Comparison of ENCODE assay signal across 8 mouse cellular contexts in genomic region chr1:98179030-98179429, GRCm38 (mm10).
DNase-seq lines count a peak whose midpoint lies in the region; ATAC-seq and TF ChIP-seq lines count a peak whose summit lies in the region.

No protein-coding gene starts in this region.

- H3K27me3 ChIP-seq in heart, adult 2 months (ENCODE audit: control insufficient read depth, insufficient read depth, low read length) = no peaks in the 10 kb centered on the region
- no peaks in the 10 kb centered on the region for H3K27me3 ChIP-seq in heart, embryonic 11.5 days (ENCODE audit: control insufficient read depth, insufficient read depth, low read length)
- no peaks in the 10 kb centered on the region for H3K27me3 ChIP-seq in embryonic facial prominence, embryonic 11.5 days (ENCODE audit: control insufficient read depth, insufficient read depth, low read length)
- H3K27me3 ChIP-seq in intestine, postnatal 0 days (replicated peaks; ENCODE audit: control insufficient read depth, insufficient read depth, low read length) = 0 out of 2 replicates have a peak, but pooled peaks cover 4% of the 10 kb centered on the region
- H3K27me3 ChIP-seq in lung, postnatal 0 days (replicated peaks; ENCODE audit: insufficient read depth, low read length) = no peaks in the 10 kb centered on the region

- no peak overlapping the region for H3K9ac ChIP-seq in heart, adult 2 months (ENCODE audit: low read depth, low read length)
- H3K9ac ChIP-seq in heart, embryonic 11.5 days (ENCODE audit: low read depth, low read length) = no peak overlapping the region
- no peak overlapping the region for H3K9ac ChIP-seq in embryonic facial prominence, embryonic 11.5 days (replicated peaks; ENCODE audit: low read length)
- no peak overlapping the region for H3K9ac ChIP-seq in intestine, postnatal 0 days (ENCODE audit: low read depth, low read length)
- H3K9ac ChIP-seq in lung, postnatal 0 days (replicated peaks; ENCODE audit: low read depth) = no peak overlapping the region

- H3K27ac ChIP-seq in heart, adult 2 months = no peak overlapping the region
- no peak overlapping the region for H3K27ac ChIP-seq in heart, embryonic 11.5 days (ENCODE audit: low read depth, low read length)
- H3K27ac ChIP-seq in embryonic facial prominence, embryonic 11.5 days (replicated peaks; ENCODE audit: low read depth, low read length) = no peak overlapping the region
- no peak overlapping the region for H3K27ac ChIP-seq in intestine, postnatal 0 days (ENCODE audit: low read depth, low read length)
- H3K27ac ChIP-seq in lung, postnatal 0 days (ENCODE audit: low read length) = no peak overlapping the region

- no peaks in the 10 kb centered on the region for H3K79me2 ChIP-seq in heart, adult 2 months (replicated peaks; ENCODE audit: control insufficient read depth, insufficient read depth, low read length)

- 44% methylated on average over 1 of the region's 1 CpGs for WGBS in heart, adult 2 months
- WGBS in heart, embryonic 11.5 days (ENCODE audit: insufficient replicate concordance) = 30% methylated on average over 1 of the region's 1 CpGs
- 26% methylated on average over 1 of the region's 1 CpGs for WGBS in embryonic facial prominence, embryonic 11.5 days
- 44% methylated on average over 1 of the region's 1 CpGs for WGBS in intestine, postnatal 0 days
- 28% methylated on average over 1 of the region's 1 CpGs for WGBS in lung, postnatal 0 days

- H3K4me2 ChIP-seq in heart, embryonic 11.5 days = no peak overlapping the region
- H3K4me2 ChIP-seq in embryonic facial prominence, embryonic 11.5 days (ENCODE audit: low read depth, low read length) = no peak overlapping the region
- H3K4me2 ChIP-seq in intestine, postnatal 0 days (replicated peaks; ENCODE audit: low read depth) = no peak overlapping the region
- H3K4me2 ChIP-seq in lung, postnatal 0 days (replicated peaks; ENCODE audit: low read depth, low read length) = no peak overlapping the region

- no peaks in the 10 kb centered on the region for H3K36me3 ChIP-seq in heart, adult 2 months (ENCODE audit: control insufficient read depth, insufficient read depth, low read length)
- no peaks in the 10 kb centered on the region for H3K36me3 ChIP-seq in heart, embryonic 11.5 days (ENCODE audit: control insufficient read depth, insufficient read depth, low read length)
- H3K36me3 ChIP-seq in embryonic facial prominence, embryonic 11.5 days (replicated peaks; ENCODE audit: control insufficient read depth, insufficient read depth, low read depth, low read length) = no peaks in the 10 kb centered on the region
- H3K36me3 ChIP-seq in intestine, postnatal 0 days (ENCODE audit: control insufficient read depth, insufficient read depth) = no peaks in the 10 kb centered on the region
- H3K36me3 ChIP-seq in lung, postnatal 0 days (ENCODE audit: insufficient read depth, low read length) = no peaks in the 10 kb centered on the region

- no peak overlapping the region for H3K4me3 ChIP-seq in heart, adult 2 months
- no peak overlapping the region for H3K4me3 ChIP-seq in heart, embryonic 11.5 days (ENCODE audit: low read depth, low read length)
- no peak overlapping the region for H3K4me3 ChIP-seq in embryonic facial prominence, embryonic 11.5 days (ENCODE audit: low read depth, low read length)
- H3K4me3 ChIP-seq in intestine, postnatal 0 days (ENCODE audit: low read depth, low read length) = no peak overlapping the region
- no peak overlapping the region for H3K4me3 ChIP-seq in lung, postnatal 0 days (ENCODE audit: low read depth, low read length)

- TF ChIP-seq POLR2A in heart, adult 2 months (IDR thresholded peaks at IDR 0.05; ENCODE audit: insufficient read depth, low read depth, low read length) = no peak

- no peak for TF ChIP-seq EP300 in heart, adult 2 months (IDR thresholded peaks at IDR 0.05; ENCODE audit: insufficient read depth, low read depth, low read length)
- no peak for TF ChIP-seq EP300 in lung, postnatal 0 days (IDR thresholded peaks at IDR 0.05)

- no peaks in the 10 kb centered on the region for H3K4me1 ChIP-seq in heart, adult 2 months (ENCODE audit: control insufficient read depth, insufficient read depth, low read length)
- no peaks in the 10 kb centered on the region for H3K4me1 ChIP-seq in heart, embryonic 11.5 days (ENCODE audit: control insufficient read depth, insufficient read depth, low read length)
- H3K4me1 ChIP-seq in embryonic facial prominence, embryonic 11.5 days (ENCODE audit: control insufficient read depth, insufficient read depth, low read length) = no peaks in the 10 kb centered on the region
- no peaks in the 10 kb centered on the region for H3K4me1 ChIP-seq in intestine, postnatal 0 days (replicated peaks; ENCODE audit: control insufficient read depth, insufficient read depth, low read length)
- no peaks in the 10 kb centered on the region for H3K4me1 ChIP-seq in lung, postnatal 0 days (ENCODE audit: insufficient read depth, low read depth, low read length)

- TF ChIP-seq CTCF in heart, adult 2 months (IDR thresholded peaks at IDR 0.05) = peak; percentile 90
- peak; percentile 80 for TF ChIP-seq CTCF in intestine, postnatal 0 days (IDR thresholded peaks at IDR 0.05; ENCODE audit: low read depth)
- peak; percentile 83 for TF ChIP-seq CTCF in lung, postnatal 0 days (IDR thresholded peaks at IDR 0.05)

- peak; percentile 7 to 46 for DNase-seq in heart, adult 2 months
- peak; percentile 42 for DNase-seq in urinary bladder, postnatal 25 days (ENCODE audit: low spot score)
- no peak for DNase-seq in urinary bladder, postnatal 4 days (ENCODE audit: low spot score in 2 of 2)
- peak; percentile 70 for DNase-seq in embryonic facial prominence, embryonic 11.5 days (ENCODE audit: low spot score)
- DNase-seq in lung, postnatal 0 days (ENCODE audit: low spot score) = peak; percentile 51
- DNase-seq in thymus, postnatal 4 days = peak; percentile 70

- no peak for ATAC-seq in heart, embryonic 11.5 days (replicated peaks; ENCODE audit: insufficient number of reproducible peaks, low FRiP score, low TSS enrichment)
- peak; percentile 76; the same call in 1 of the 2 replicates for ATAC-seq in embryonic facial prominence, embryonic 11.5 days (replicated peaks; ENCODE audit: insufficient number of reproducible peaks, low FRiP score, low TSS enrichment, low read depth)
- no peak for ATAC-seq in intestine, postnatal 0 days
- no peak for ATAC-seq in lung, postnatal 0 days

- intact Hi-C loops in heart, adult 2 months (cut with DNase I) = loop anchor here (1.0 to 10.0 kb wide), 3 partner anchors 204 to 370 kb away; no protein-coding TSS in a partner anchor

- H3K9me3 ChIP-seq in heart, embryonic 11.5 days (replicated peaks; ENCODE audit: control insufficient read depth, low read length) = no peaks in the 10 kb centered on the region
- no peaks in the 10 kb centered on the region for H3K9me3 ChIP-seq in embryonic facial prominence, embryonic 11.5 days (replicated peaks; ENCODE audit: control insufficient read depth, low read length)
- H3K9me3 ChIP-seq in intestine, postnatal 0 days (ENCODE audit: control insufficient read depth) = no peaks in the 10 kb centered on the region
- H3K9me3 ChIP-seq in lung, postnatal 0 days (ENCODE audit: low read length) = no peaks in the 10 kb centered on the region

Comparison
In these comparisons a context has a peak if more than half of its experiments do, and no peak if none do; other contexts are left out.
1. DNase-seq: peak in heart, adult 2 months (2 of 2), urinary bladder, postnatal 25 days (single experiment), embryonic facial prominence, embryonic 11.5 days (single experiment), lung, postnatal 0 days (single experiment) and thymus, postnatal 4 days (single experiment); none in urinary bladder, postnatal 4 days (0 of 2).
2. Peak in every context shown above with its lines, with median percentiles within 50 percentile points of each other: CTCF ChIP-seq.